Mouse (Mus musculus) erythroblast, embryonic 14.5 days (primary cell): Measurements from ENCODE around the gene Olfml2a. TPM values are rescaled to one million over a fixed set of nuclear protein-coding genes. Genes with fewer than 3 reads are reported as not detected.

Source experiments
- H3K27me3 ChIP-seq: 2 replicates; pipeline ENCODE4 v1.6.1; 2012; ENCODE audit warnings: inconsistent platforms; ENCODE audit not compliant: control insufficient read depth
- H3K36me3 ChIP-seq: 2 replicates; pipeline ENCODE4 v1.6.1; 2012; ENCODE audit warnings: mild to moderate bottlenecking, inconsistent platforms; ENCODE audit not compliant: control insufficient read depth
- H3K4me1 ChIP-seq: 2 replicates; pipeline ENCODE4 v1.6.1; 2012; ENCODE audit warnings: inconsistent platforms; ENCODE audit not compliant: control insufficient read depth
- H3K4me3 ChIP-seq: replicated peaks from 2 replicates; pipeline ENCODE3; 2012; ENCODE audit warnings: moderate library complexity, mild to moderate bottlenecking, inconsistent platforms
- H3K9me3 ChIP-seq: 2 replicates; pipeline ENCODE4 v1.6.1; 2012; ENCODE audit warnings: low read length, inconsistent platforms, mixed read lengths; ENCODE audit not compliant: control insufficient read depth
- GATA1 ChIP-seq: IDR thresholded peaks from 2 replicates; pipeline ENCODE4 v1.6.1; 2012; ENCODE audit warnings: low read length, inconsistent platforms, mixed read lengths
- TAL1 ChIP-seq: IDR thresholded peaks from 3 replicates; pipeline ENCODE4 v1.6.1; 2012; ENCODE audit warnings: low read length, inconsistent platforms, mixed read lengths
- polyA plus RNA-seq: library from polyadenylated mRNA; stranded (reverse); fragments of >175 nt; gene quantifications from 2 replicates; pipeline ENCODE4 v1.2.3, GENCODE M21; 2012

Gene Olfml2a
- polyA plus RNA-seq, 1 experiment = 0.01 TPM

DNA sequence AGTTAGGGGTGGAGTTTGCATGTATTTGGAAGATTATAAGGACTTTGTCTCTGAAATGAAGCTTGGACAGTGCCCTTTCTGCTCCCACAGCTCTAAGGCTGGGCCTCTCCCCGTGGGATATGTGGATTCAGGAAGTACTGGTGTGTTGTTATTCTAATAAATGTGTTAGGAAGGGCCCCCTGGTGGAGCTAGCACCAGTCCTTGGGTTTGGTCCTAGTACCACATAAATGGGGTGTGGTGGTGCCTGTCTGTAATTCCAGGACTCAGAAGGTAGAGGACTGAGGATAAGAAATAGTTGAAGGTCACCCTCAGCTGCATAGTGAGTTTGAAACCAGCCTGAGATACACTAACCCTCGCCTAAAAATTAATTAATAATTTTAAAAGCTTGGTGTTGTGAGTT is 41.4 kb downstream of the Olfml2a start:
- Histone ChIP-seq H3K9me3 (no peaks in the 10 kb centered on the region), H3K4me3 (no peak overlapping the region), H3K36me3 (no peaks in the 10 kb centered on the region), H3K27me3 (peaks cover 16% of the 10 kb centered on the region), H3K4me1 (peaks cover 56% of the 10 kb centered on the region)
- TF ChIP-seq TAL1 = no peak
- TF ChIP-seq GATA1 = no peak

DNA sequence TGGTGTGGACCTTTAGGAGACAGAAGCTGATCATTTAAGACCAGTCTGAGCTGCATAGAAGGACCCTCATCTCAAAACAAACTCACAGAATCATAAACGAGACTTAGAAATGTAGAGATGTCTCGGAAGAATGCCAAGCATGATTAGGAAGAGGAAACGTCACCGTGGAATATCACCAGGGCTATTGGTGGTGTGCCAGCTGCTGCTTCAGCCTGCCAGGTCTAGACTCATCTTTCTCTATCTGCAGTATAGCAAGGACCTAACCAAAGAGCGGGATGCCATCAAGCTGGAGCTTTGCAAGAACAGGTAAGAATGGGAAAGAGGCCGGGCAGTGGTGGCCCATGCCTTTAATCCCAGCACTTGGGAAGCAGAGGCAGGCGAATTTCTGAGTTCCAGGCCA is 41.9 kb downstream of the Olfml2a start:
- H3K36me3 ChIP-seq = no peaks in the 10 kb centered on the region

DNA sequence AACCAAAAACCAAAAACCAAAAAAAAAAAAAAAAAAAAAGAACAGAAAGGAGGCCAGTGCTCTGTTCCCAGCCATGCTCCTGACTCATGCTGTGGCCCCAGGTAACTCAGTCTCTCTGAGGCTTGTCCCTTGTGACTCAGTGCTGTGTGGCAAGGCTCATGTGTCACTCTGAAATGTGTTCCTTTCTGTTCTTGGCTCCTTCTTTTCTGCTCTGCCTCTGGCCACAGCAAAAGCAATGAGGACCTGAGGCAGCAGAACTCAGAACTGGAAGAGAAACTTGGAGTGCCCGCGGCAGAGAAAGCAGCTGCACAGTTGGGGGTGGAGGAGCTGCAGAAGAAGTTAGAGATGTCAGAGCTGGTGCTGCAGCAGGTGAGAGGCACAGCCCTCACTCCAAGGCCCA is 42.4 kb downstream of the Olfml2a start:
- Histone ChIP-seq H3K4me1 (peaks cover 52% of the 10 kb centered on the region), H3K36me3 (no peaks in the 10 kb centered on the region), H3K4me3 (no peak overlapping the region), H3K9me3 (no peaks in the 10 kb centered on the region), H3K27me3 (peaks cover 16% of the 10 kb centered on the region)
- TF ChIP-seq GATA1 (no peak), TAL1 (no peak)

More for the DNA sequence above, 41.9 kb downstream of the Olfml2a start:
- H3K4me1 ChIP-seq = peaks cover 56% of the 10 kb centered on the region
- no peak overlapping the region for H3K4me3 ChIP-seq
- TF ChIP-seq GATA1 = no peak
- no peak for TF ChIP-seq TAL1
- no peaks in the 10 kb centered on the region for H3K9me3 ChIP-seq
- peaks cover 16% of the 10 kb centered on the region for H3K27me3 ChIP-seq

DNA sequence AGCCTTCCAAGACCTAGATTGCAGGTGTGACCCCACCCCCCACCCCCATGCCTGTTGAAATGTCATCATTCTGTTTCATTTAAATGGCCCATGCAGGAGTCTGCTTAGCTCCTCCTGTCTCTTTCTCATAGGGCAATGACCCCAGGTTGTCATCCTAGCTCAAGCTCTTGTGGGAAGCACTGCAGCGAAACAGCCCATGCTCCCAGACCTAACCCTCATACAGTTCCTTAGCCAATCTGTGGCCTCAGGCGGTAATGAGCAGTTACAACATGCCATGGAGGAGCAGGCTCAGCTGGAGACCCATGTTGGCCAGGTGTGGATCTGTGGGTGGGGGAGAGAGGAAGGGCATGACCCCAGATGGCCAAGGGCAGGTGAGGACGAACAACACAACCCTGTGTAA is 43.4 kb downstream of the Olfml2a start:
- Histone ChIP-seq H3K4me1 (peaks cover 43% of the 10 kb centered on the region), H3K27me3 (peaks cover 20% of the 10 kb centered on the region), H3K9me3 (no peaks in the 10 kb centered on the region), H3K4me3 (no peak overlapping the region), H3K36me3 (no peaks in the 10 kb centered on the region)
- TF ChIP-seq TAL1 (no peak), GATA1 (no peak)

DNA sequence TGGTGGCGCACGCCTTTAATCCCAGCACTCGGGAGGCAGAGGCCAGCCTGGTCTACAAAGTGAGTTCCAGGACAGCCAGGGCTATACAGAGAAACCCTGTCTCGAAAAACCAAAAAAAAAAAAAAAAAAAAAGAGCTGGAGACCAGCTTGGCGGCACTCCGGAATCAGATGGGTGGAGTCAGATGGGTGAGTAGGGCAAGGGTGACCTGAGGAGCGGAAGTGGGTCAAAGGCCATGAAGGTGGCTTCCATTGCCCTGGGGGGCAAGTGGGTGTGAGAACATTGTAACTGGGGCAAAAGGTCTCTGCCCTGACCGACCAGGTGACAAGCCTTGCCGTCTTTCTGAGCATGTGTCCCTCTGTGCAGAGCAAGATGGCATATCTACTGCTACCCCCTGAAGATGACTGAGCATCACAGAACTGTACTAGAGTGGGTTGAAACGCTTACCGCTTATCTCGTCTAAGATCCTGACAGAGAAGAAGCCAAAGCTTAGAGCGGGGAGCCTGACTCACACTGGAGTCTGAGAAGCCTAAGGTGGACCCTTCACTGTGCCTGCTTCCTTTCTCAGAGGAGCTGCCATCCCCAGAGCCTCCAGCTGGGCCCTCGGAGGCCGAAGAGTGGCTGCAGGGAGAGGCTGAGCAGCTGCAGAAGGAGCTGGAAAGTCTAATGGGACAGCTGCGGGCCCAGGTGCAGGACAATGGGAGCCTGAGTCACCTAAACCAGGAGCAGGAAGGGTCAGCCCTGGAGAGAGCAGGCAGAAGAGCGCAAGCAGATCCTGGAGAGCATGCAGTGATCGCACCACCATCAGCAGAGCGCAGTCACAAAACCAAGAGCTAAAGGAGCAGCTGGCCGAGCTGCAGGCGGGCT is 44.4 kb downstream of the Olfml2a start:
- H3K9me3 ChIP-seq = no peaks in the 10 kb centered on the region
- peaks cover 33% of the 10 kb centered on the region for H3K4me1 ChIP-seq
- peaks cover 24% of the 10 kb centered on the region for H3K27me3 ChIP-seq
- H3K36me3 ChIP-seq = no peaks in the 10 kb centered on the region
- no peak overlapping the region for H3K4me3 ChIP-seq
- TF ChIP-seq TAL1 = no peak
- TF ChIP-seq GATA1 = no peak

DNA sequence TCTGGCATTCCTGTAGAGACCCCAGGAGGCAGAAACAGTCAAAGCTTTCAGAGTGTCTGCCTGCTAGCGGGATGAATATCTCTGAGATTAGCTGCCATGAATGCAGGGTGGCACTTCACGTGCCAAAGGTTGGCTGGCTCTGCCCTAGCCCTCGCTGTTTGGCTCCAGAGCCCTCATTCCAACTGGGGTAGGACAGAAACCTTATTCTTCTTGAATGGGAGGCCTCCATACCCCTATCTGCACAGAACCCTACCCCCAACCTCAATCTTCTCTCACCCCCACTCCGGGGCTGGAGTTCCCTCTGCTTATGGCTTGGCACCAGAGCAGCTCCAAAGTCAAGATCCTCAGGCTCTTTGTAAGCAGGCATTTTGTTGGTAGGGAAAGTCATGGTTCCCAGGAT is 46.1 kb downstream of the Olfml2a start:
- H3K9me3 ChIP-seq = no peaks in the 10 kb centered on the region

DNA sequence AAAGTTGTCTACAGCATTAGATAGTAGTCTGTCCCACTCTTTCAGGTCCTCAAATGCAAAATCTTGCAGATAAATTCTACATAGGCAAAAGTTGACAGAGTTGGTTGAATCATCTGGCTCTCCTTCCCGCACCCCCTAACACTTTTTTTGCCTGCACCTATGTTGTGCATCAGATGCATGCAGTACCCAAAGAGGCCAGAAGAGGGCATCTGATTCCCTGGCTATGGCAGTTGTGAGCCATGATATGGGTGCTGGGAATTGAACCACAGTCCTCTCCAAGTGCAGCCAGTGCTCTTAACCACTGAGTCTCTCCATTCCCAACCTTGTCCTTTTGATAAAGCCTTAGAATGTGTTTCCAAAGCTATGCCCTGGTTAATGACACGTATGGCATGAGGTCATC is 51.7 kb downstream of the Olfml2a start:
- no peaks in the 10 kb centered on the region for H3K36me3 ChIP-seq
- H3K4me3 ChIP-seq = no peak overlapping the region
- H3K9me3 ChIP-seq = peaks cover 19% of the 10 kb centered on the region
- peaks cover 10% of the 10 kb centered on the region for H3K27me3 ChIP-seq
- TF ChIP-seq TAL1 (no peak), GATA1 (no peak)
- H3K4me1 ChIP-seq = peaks cover 22% of the 10 kb centered on the region

More for the DNA sequence above, 46.1 kb downstream of the Olfml2a start:
- TF ChIP-seq TAL1 (no peak), GATA1 (no peak)
- no peak overlapping the region for H3K4me3 ChIP-seq
- H3K4me1 ChIP-seq = peaks cover 24% of the 10 kb centered on the region
- H3K27me3 ChIP-seq = peaks cover 26% of the 10 kb centered on the region
- no peaks in the 10 kb centered on the region for H3K36me3 ChIP-seq

DNA sequence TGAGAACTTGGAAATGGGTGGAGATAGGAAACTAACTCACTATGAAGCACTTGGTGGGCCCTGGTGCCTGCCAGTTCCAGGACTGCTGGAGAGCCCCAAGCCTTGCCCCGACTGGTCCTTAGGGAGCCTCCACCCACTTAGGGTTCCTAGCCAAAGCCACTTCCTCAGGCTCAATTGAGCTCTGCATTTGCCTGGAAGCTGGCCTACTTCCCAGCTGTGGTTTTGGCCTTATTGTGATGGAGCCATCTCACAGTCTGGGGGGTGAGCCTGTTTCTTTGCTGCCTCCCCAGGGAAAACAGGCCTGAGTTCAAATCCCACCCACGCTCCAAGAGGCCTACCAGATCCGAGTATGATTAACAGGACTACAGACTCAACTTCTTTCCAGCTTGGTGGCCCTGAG is 54.8 kb downstream of the Olfml2a start:
- no peaks in the 10 kb centered on the region for H3K36me3 ChIP-seq
- no peak overlapping the region for H3K4me3 ChIP-seq
- peaks cover 2% of the 10 kb centered on the region; the same call in 1 of the 2 replicates for H3K27me3 ChIP-seq
- TF ChIP-seq GATA1 (no peak), TAL1 (no peak)
- H3K9me3 ChIP-seq = peaks cover 19% of the 10 kb centered on the region
- H3K4me1 ChIP-seq = peaks cover 46% of the 10 kb centered on the region

DNA sequence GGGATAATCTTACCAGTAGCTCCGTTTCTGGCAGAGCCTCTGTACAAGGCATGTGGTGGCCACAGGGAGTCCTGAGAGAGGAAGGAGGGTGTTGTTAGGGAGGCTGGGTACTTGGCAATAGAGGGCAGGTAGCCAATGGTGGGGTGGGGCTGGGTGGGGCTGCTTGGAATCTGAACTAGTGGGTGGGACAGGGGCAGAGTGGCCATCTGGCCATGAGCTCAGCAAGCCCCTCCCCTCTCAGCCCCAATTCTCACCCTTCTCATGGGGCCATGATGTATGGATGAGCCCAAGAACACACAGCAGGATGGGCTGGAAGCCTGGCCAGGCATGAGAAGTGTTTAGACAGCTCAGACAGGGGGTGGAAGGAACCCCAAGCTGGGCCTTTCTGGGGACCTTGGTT is 55.6 kb downstream of the Olfml2a start:
- TF ChIP-seq GATA1 (no peak), TAL1 (no peak)
- H3K36me3 ChIP-seq = no peaks in the 10 kb centered on the region
- H3K4me1 ChIP-seq = peaks cover 53% of the 10 kb centered on the region
- no peak overlapping the region for H3K4me3 ChIP-seq
- no peaks in the 10 kb centered on the region; the same call in 1 of the 2 replicates for H3K27me3 ChIP-seq
- H3K9me3 ChIP-seq = peaks cover 19% of the 10 kb centered on the region
